Mouse (Mus musculus) lung, adult 2 months (tissue): Measurements from ENCODE around the gene N4bp2l2.

ENCODE experiments used
- CTCF ChIP-seq: fragments of 200-500 bp; IDR thresholded peaks from 2 replicates; pipeline ENCODE4 v1.5.1; 2011; ENCODE audit warnings: mild to moderate bottlenecking, low read length, control low read depth; ENCODE audit not compliant: insufficient read depth
- POLR2A ChIP-seq: fragments of 200-500 bp; IDR thresholded peaks from 2 replicates; pipeline ENCODE4 v1.6.1; 2011; ENCODE audit warnings: low read depth, mild to moderate bottlenecking, control low read depth, low read length, borderline replicate concordance; ENCODE audit errors: extremely low read depth

- no peak for TF ChIP-seq CTCF
- no peak for TF ChIP-seq POLR2A
These were observed 36.3 kb downstream of the N4bp2l2 start for GRCm38 (mm10) chr5:150629692-150630091.
